Mouse (Mus musculus): Measurements from ENCODE around the gene Tnfrsf21.

DNA sequence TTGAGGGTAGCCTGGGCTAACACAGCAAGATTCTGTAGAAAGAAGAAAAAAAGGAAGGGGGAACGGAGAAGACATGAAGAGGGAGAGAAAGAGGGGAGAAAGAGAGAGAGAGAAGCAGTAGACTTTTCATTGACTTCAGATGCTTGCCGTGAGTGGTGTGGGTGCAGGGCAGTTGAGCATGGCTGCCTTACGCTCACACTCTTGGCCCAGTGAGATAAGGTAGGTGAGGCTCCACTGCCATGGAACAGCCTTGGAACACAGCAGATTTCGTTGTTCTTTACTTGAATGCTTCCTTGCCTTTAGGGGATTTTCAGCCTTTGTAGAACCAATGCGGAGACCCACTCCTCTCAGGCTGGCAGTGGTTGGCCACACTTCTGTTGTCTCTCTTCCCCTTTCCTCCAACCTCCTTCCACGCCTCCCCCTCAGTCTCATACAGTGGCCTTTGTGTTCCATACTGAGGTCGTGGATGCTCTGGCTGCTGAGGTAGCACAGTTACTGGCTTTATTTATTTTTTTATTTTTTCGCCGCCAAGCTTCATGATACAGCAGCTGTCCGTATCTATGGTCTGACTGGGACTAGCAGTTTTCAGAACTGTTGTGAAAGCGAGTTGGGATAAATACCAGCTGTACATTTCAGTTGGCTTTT, 55.9 kb downstream of the Tnfrsf21 start:
- TF ChIP-seq CTCF (IDR thresholded peaks at IDR 0.05; ENCODE audit: control insufficient read depth, insufficient read depth, insufficient replicate concordance, low read depth, low read length) (no peak), POLR2A (IDR thresholded peaks at IDR 0.05; ENCODE audit: control insufficient read depth, low read depth, low read length) (no peak)

Data from testis, adult 2 months (tissue).